Mouse (Mus musculus) embryo, embryonic 9.5 days (tissue): ENCODE measurements around the gene Mns1.

Experiments
- DNase-seq: peaks from one replicate; pipeline ENCODE4 v3.0.0-alpha.2; 2017; ENCODE audit errors: extremely low spot score

Mns1 gene

GRCm38 (mm10) chr9:72468616-72469015 is 30.8 kb downstream of the Mns1 start:
- no peak for DNase-seq

GRCm38 (mm10) chr9:72469851-72470250 is 32.0 kb downstream of the Mns1 start:
- DNase-seq, result no peak

GRCm38 (mm10) chr9:72475511-72475910 is 37.7 kb downstream of the Mns1 start:
- no peak for DNase-seq

- no peak for DNase-seq
Observed at GRCm38 (mm10) chr9:72477306-72477705, 39.5 kb downstream of the Mns1 start.

- no peak for DNase-seq
Observed at GRCm38 (mm10) chr9:72479276-72479675, 41.5 kb downstream of the Mns1 start.

GRCm38 (mm10) chr9:72488523-72488922 is 50.7 kb downstream of the Mns1 start:
- no peak for DNase-seq

- no peak for DNase-seq
Observed at GRCm38 (mm10) chr9:72489131-72489530, 51.3 kb downstream of the Mns1 start.

- DNase-seq, result peak; percentile 95
Observed at GRCm38 (mm10) chr9:72491559-72492193, 53.9 kb downstream of the Mns1 start.

GRCm38 (mm10) chr9:72492194-72492565 is 54.4 kb downstream of the Mns1 start, which contains the start of gene Tex9:
Tex9 (minus strand) TSS chr9:72492212.
- DNase-seq, result no peak

GRCm38 (mm10) chr9:72493465-72493864 is 55.7 kb downstream of the Mns1 start:
- no peak for DNase-seq

GRCm38 (mm10) chr9:72493984-72494685 is 56.3 kb downstream of the Mns1 start:
- DNase-seq, result no peak

- no peak for DNase-seq
Observed at GRCm38 (mm10) chr9:72496691-72497090, 58.9 kb downstream of the Mns1 start.

- no peak for DNase-seq
Observed at GRCm38 (mm10) chr9:72497171-72497570, 59.4 kb downstream of the Mns1 start.
